Mouse (Mus musculus) erythroblast, embryonic 14.5 days (primary cell): Measurements from ENCODE around the gene Mogs.

Experiments
- GATA1 ChIP-seq: IDR thresholded peaks from 2 replicates; pipeline ENCODE4 v1.6.1; 2012; ENCODE audit warnings: low read length, inconsistent platforms, mixed read lengths
- TAL1 ChIP-seq: IDR thresholded peaks from 3 replicates; pipeline ENCODE4 v1.6.1; 2012; ENCODE audit warnings: low read length, inconsistent platforms, mixed read lengths

GRCm38 (mm10) chr6:83087926-83088260 lies 27.4 kb upstream of the Mogs start:
- TF ChIP-seq TAL1 (no peak), GATA1 (no peak)
